Comparison of ENCODE assay signal across 26 mouse cellular contexts in genomic region chr4:114568081-114568605, GRCm38 (mm10).
DNase-seq lines count a peak whose midpoint lies in the region; ATAC-seq and TF ChIP-seq lines count a peak whose summit lies in the region.
"Had no signal": no experiment of that assay in that cellular context is flagged by ENCODE, and none has a peak within 500 bp of the region (broad histone marks: within the 10 kb centered on the region; RNA-seq: fewer than 3 reads in every experiment).

No protein-coding gene starts in this region.

- H3K9me3 ChIP-seq in hindbrain, embryonic 10.5 days: no peaks in the 10 kb centered on the region
- H3K9me3 ChIP-seq in hindbrain, embryonic 13.5 days: no peaks in the 10 kb centered on the region
- no peaks in the 10 kb centered on the region for H3K9me3 ChIP-seq in kidney, postnatal 0 days (replicated peaks; ENCODE audit: low read length)
- H3K9me3 ChIP-seq in embryonic facial prominence, embryonic 14.5 days (ENCODE audit: control insufficient read depth, low read length): no peaks in the 10 kb centered on the region
- H3K9me3 ChIP-seq: forebrain, embryonic 15.5 days; heart, embryonic 12.5 days; hindbrain, embryonic 15.5 days; intestine, embryonic 15.5 days; liver, embryonic 12.5 days had no signal

- H3K4me2 ChIP-seq in hindbrain, embryonic 13.5 days: no peak overlapping the region
- no peak overlapping the region for H3K4me2 ChIP-seq in kidney, postnatal 0 days (ENCODE audit: low read length)
- H3K4me2 ChIP-seq in embryonic facial prominence, embryonic 14.5 days (ENCODE audit: low read depth, low read length): no peak overlapping the region
- H3K4me2 ChIP-seq: forebrain, embryonic 15.5 days; heart, embryonic 12.5 days; hindbrain, embryonic 15.5 days; intestine, embryonic 15.5 days; liver, embryonic 12.5 days had no signal

- no peaks in the 10 kb centered on the region for H3K36me3 ChIP-seq in hindbrain, embryonic 10.5 days
- H3K36me3 ChIP-seq in hindbrain, embryonic 13.5 days: no peaks in the 10 kb centered on the region
- no peaks in the 10 kb centered on the region for H3K36me3 ChIP-seq in kidney, postnatal 0 days (ENCODE audit: insufficient read depth, low read length)
- no peaks in the 10 kb centered on the region for H3K36me3 ChIP-seq in embryonic facial prominence, embryonic 14.5 days (ENCODE audit: control insufficient read depth, insufficient read depth, low read length)
- H3K36me3 ChIP-seq: forebrain, embryonic 15.5 days; G1E; heart, embryonic 12.5 days; hindbrain, embryonic 15.5 days; intestine, embryonic 15.5 days; liver, embryonic 12.5 days had no signal

- no peak for ATAC-seq in hindbrain, embryonic 13.5 days (ENCODE audit: low FRiP score)
- ATAC-seq in kidney, postnatal 0 days (replicated peaks; ENCODE audit: low FRiP score, low read depth): peak; percentile 71; the same call in 1 of the 2 replicates
- peak; percentile 46 for ATAC-seq in embryonic facial prominence, embryonic 14.5 days (ENCODE audit: low read depth)
- ATAC-seq: forebrain, embryonic 15.5 days; intestine, embryonic 15.5 days; liver, embryonic 12.5 days; liver, postnatal 0 days had no signal

- 81% methylated on average over 1 of the region's 1 CpGs for WGBS in hindbrain, embryonic 10.5 days
- whole genome bisulfite sequencing in hindbrain, embryonic 13.5 days: 91% methylated on average over 1 of the region's 1 CpGs
- WGBS in kidney, postnatal 0 days: 58% methylated on average over 1 of the region's 1 CpGs
- WGBS in embryonic facial prominence, embryonic 14.5 days: 43% methylated on average over 1 of the region's 1 CpGs

- 0 out of 2 replicates have a peak overlapping the region, but pooled peaks have one; percentile 30 for H3K27ac ChIP-seq in hindbrain, embryonic 10.5 days
- no peak overlapping the region for H3K27ac ChIP-seq in hindbrain, embryonic 13.5 days
- no peak overlapping the region for H3K27ac ChIP-seq in kidney, postnatal 0 days
- H3K27ac ChIP-seq in embryonic facial prominence, embryonic 14.5 days (replicated peaks; ENCODE audit: low read depth, low read length): no peak overlapping the region
- H3K27ac ChIP-seq: forebrain, embryonic 15.5 days; heart, adult 2 months; hindbrain, embryonic 15.5 days; intestine, embryonic 15.5 days; layer of hippocampus, adult 2 months; left cerebral cortex, adult 2 months; liver, embryonic 12.5 days had no signal

- TF ChIP-seq CTCF in kidney, postnatal 0 days (IDR thresholded peaks at IDR 0.05; ENCODE audit: low read depth): no peak

- DNase-seq in hindbrain, embryonic 10.5 days (ENCODE audit: low spot score): peak; percentile 14
- DNase-seq in kidney, postnatal 0 days (ENCODE audit: low spot score): no peak
- no peak for DNase-seq in kidney, postnatal 25 days
- DNase-seq in Muller cell, postnatal 12 days (ENCODE audit: inconsistent ontology term): peak; percentile 35
- DNase-seq in embryonic facial prominence, embryonic 14.5 days (ENCODE audit: low spot score): peak; percentile 41
- DNase-seq in thymus, postnatal 4 days: no peak
- DNase-seq: adrenal gland, postnatal 25 days; cerebellum, adult 18-20 months; cerebellum, postnatal 10 days; heart, adult 2 months; heart, postnatal 4 days; kidney, postnatal 10 days; liver, postnatal 0 days; lung, postnatal 36 days; midbrain, embryonic 14.5 days; right cerebral cortex, postnatal 25 days; thymus, postnatal 14 days had no signal

- H3K4me3 ChIP-seq in hindbrain, embryonic 10.5 days: no peak overlapping the region
- no peak overlapping the region for H3K4me3 ChIP-seq in hindbrain, embryonic 13.5 days
- H3K4me3 ChIP-seq in kidney, postnatal 0 days (replicated peaks; ENCODE audit: low read depth, low read length): no peak overlapping the region
- H3K4me3 ChIP-seq in embryonic facial prominence, embryonic 14.5 days (ENCODE audit: low read depth, low read length): no peak overlapping the region
- H3K4me3 ChIP-seq: forebrain, embryonic 15.5 days; heart, adult 2 months; heart, embryonic 12.5 days; hindbrain, embryonic 15.5 days; intestine, embryonic 15.5 days; layer of hippocampus, adult 2 months; left cerebral cortex, adult 2 months; liver, embryonic 12.5 days had no signal

- H3K27me3 ChIP-seq in hindbrain, embryonic 10.5 days (ENCODE audit: insufficient read depth, poor library complexity, severe bottlenecking): no peaks in the 10 kb centered on the region
- H3K27me3 ChIP-seq in hindbrain, embryonic 13.5 days: no peaks in the 10 kb centered on the region
- no peaks in the 10 kb centered on the region for H3K27me3 ChIP-seq in kidney, postnatal 0 days (ENCODE audit: insufficient read depth, low read length)
- H3K27me3 ChIP-seq in embryonic facial prominence, embryonic 14.5 days (replicated peaks; ENCODE audit: control insufficient read depth, insufficient read depth, low read length): no peaks in the 10 kb centered on the region
- H3K27me3 ChIP-seq: forebrain, embryonic 15.5 days; hindbrain, embryonic 15.5 days; intestine, embryonic 15.5 days; liver, embryonic 12.5 days had no signal

- H3K4me1 ChIP-seq in hindbrain, embryonic 10.5 days (replicated peaks): peaks cover 39% of the 10 kb centered on the region
- H3K4me1 ChIP-seq in hindbrain, embryonic 13.5 days (replicated peaks): peaks cover 8% of the 10 kb centered on the region; the same call in 1 of the 2 replicates
- 0 out of 2 replicates have a peak, but pooled peaks cover 10% of the 10 kb centered on the region for H3K4me1 ChIP-seq in kidney, postnatal 0 days (replicated peaks; ENCODE audit: insufficient read depth, low read length)
- H3K4me1 ChIP-seq in embryonic facial prominence, embryonic 14.5 days (ENCODE audit: control insufficient read depth, insufficient read depth, low read length): peaks cover 24% of the 10 kb centered on the region
- H3K4me1 ChIP-seq: forebrain, embryonic 15.5 days; intestine, embryonic 15.5 days; liver, embryonic 12.5 days had no signal

- no peak overlapping the region for H3K9ac ChIP-seq in hindbrain, embryonic 13.5 days
- no peak overlapping the region for H3K9ac ChIP-seq in kidney, postnatal 0 days (ENCODE audit: low read depth, low read length)
- no peak overlapping the region for H3K9ac ChIP-seq in embryonic facial prominence, embryonic 14.5 days (ENCODE audit: low read depth, low read length)
- H3K9ac ChIP-seq: forebrain, embryonic 15.5 days; heart, embryonic 12.5 days; hindbrain, embryonic 15.5 days; intestine, embryonic 15.5 days; liver, embryonic 12.5 days; liver, postnatal 0 days had no signal

Comparison
In these comparisons a context has a peak if more than half of its experiments do, and no peak if none do; other contexts are left out.
1. DNase-seq: peak in hindbrain, embryonic 10.5 days (single experiment), Muller cell, postnatal 12 days (single experiment) and embryonic facial prominence, embryonic 14.5 days (single experiment); none in kidney, postnatal 0 days (single experiment), kidney, postnatal 25 days (0 of 2) and thymus, postnatal 4 days (single experiment).